Mouse (Mus musculus) gastrocnemius, postnatal 10 days (tissue): ENCODE results near the gene Ccdc171. TPM values are rescaled to one million over a fixed set of nuclear protein-coding genes. Genes with fewer than 3 reads are reported as not detected.
"Not testable (repeated sequence)": the region's sequence is repeated elsewhere in the genome, so short reads cannot be mapped to it uniquely, and the experiment has no call there.

ENCODE experiments used
- DNase-seq: peaks from one replicate; pipeline ENCODE4 v3.0.0; 2021; ENCODE audit warnings: mixed read lengths
- long read RNA-seq, 2 experiments: library from polyadenylated mRNA; stranded (forward); transcript quantifications; one replicate each; pipeline ENCODE4 v2.0.0; 2021
- total RNA-seq, 2 experiments: library from RNA; stranded (reverse); gene quantifications; 2 replicates each; pipeline ENCODE4 v1.2.3; 2021

Gene Ccdc171
- 1 to 10 TPM; 1.0 to 1.2 TPM for total RNA-seq
- long read RNA-seq, experiment 1, partial matches to known transcripts, result 0 of 1 reads
- long read RNA-seq, experiment 1, other reads (novel, unspliced or antisense), result 1 of 1 reads
- long read RNA-seq, experiment 2, result 0 reads

DNA sequence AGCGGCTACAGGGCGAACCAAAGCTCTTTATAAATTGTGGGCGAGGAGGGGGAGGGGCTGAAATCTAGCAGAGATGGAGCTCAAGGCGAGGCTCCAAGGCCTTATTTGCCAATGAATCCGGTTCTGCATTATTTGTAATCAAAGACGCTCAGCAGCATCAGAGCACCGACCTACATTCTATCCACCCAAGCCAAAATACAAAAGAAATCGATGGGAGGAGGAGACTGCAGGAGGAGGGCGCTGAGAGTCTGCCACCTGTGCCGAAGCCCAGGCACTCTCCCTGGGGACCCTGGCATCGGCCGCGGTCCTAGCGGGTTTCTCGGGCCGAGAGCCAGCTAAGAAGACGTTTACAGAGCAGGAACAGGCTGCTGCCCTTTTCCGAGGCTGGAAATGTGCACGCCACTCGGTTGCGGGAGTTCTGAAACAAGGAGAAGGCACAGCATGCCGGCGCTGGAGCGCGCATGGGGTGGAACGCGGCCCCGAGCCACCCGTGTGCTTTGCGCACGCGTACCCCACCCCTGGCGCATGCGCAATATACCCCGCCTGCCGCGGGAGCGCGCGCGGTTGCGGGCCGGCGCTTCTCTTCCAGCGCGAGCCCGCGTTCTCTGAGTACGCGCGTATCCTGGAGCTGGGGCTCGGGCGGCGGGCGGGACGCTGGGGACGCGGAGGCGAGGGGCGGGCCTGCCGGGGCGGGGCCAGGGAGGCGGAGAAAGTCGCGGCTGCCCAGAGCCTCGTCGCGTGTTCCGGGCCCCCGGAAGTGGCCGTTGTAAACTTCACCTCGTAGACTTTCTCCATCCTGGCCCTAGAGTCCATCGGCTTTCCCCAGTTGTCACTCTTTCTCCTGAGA lies at the start of gene Ccdc171:
Gene Ccdc171, plus strand, starts transcription at position 703 of the 847 bp plus-strand sequence.
- peak; percentile 95 for DNase-seq

GRCm38 (mm10) chr4:83485250-83485649 lies 40.1 kb upstream of the Ccdc171 start:
- no peak for DNase-seq

DNA sequence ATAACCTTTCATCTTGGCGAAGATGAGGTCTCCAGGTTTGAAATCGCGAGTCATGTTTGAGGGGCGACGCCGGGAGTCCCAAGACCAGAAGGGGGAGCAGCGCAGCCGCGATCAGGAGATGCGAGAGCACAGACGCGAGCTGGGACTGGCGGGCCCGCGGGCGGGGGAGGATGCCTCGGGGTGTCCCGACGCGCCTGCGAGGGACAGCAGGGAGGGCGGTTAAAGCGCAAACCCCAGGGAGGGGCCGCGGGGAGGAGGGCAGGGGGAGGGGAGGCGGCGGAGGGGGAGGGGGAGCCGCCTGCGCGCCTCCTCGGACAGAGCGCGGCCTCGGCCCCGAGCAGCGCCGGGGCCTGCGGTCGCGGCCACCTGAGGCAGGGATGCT lies 39.6 kb upstream of the Ccdc171 start:
- DNase-seq, result peak; percentile 84

GRCm38 (mm10) chr4:83486117-83486901 lies 39.0 kb upstream of the Ccdc171 start, which contains the start of gene Psip1:
Psip1 (minus strand) TSS chr4:83486459.
- peak; percentile 90 for DNase-seq

GRCm38 (mm10) chr4:83489121-83489520 lies 36.2 kb upstream of the Ccdc171 start:
- no peak for DNase-seq

DNA sequence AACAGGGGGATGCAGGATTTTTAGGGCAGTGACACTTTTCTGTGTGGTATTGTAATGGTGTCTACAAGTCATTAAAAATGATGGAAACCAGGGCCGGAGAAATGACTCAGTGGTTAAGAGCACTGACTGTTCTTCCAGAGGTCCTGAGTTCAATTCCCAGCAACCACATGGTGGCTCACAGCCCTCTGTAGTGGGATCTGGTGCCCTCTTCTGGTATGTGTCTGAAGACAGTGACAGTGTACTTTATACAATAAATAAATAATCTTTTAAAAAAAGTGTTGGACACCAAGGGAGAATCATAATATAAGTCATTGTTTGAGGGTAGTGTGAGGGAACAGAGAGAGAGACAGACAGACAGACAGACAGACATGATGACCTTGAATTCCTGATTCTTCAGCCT lies 32.2 kb upstream of the Ccdc171 start:
- no peak for DNase-seq

- not testable (repeated sequence) for DNase-seq
Measured at GRCm38 (mm10) chr4:83497013-83497412, 28.3 kb upstream of the Ccdc171 start.

GRCm38 (mm10) chr4:83500154-83501036 lies 24.9 kb upstream of the Ccdc171 start:
- no peak for DNase-seq

DNA sequence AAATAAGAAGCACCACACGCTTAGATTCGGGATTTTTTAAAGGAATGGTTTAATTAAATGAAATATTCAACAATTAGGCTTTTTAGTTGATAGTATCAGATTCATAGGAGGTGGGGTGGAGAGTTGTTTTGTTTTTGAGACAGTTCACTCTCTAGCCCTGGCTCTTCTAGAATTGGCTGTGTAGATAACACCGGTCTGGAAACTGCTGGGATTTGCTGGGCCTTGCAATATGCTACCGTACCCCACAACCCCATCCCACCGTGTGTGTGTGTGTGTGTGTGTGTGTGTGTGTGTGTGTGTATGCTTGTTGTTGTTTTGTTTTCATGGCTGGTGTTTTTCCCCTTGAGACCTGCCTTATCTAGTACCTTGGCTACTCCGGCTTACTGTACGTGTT lies 24.3 kb upstream of the Ccdc171 start:
- no peak for DNase-seq

DNA sequence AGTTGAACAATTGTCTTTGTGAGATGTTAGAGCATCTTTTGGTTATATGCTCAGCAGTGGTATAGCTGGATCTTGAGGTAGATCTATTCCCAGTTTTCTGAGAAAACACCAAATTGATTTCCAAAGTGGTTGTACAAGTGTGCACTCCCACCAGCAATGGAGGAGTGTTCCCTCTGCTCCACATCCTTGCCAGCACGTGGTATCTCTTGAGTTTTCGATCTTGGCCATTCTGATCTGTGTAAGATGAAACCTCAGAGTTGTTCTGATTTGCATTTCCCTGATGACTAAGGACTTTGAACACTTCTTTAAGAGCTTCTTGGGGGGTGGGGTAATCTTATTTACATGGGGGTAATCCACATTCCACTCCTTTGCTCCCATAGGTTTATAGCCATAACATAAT lies 15.7 kb upstream of the Ccdc171 start:
- DNase-seq, result no peak

DNA sequence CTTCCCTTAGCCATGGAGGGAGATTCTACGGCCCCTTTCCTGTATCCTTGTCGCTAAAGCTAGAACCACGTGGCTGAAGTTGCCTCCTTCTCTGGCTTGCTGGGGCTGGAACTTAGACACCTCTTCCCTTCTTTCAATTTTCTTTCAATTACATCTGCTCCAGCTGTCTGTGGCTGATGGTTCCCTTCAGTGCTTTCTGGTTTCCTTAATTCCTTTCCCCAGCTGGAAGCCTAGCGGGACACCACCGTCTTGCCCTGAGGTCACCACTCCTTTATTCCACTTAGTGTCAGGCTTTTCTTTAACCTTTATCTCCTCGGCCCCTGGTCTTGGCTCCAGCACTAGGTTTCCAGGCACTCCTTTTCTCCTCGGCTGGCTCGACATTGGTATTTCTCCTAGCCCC lies 14.3 kb upstream of the Ccdc171 start:
- DNase-seq, result no peak

DNA sequence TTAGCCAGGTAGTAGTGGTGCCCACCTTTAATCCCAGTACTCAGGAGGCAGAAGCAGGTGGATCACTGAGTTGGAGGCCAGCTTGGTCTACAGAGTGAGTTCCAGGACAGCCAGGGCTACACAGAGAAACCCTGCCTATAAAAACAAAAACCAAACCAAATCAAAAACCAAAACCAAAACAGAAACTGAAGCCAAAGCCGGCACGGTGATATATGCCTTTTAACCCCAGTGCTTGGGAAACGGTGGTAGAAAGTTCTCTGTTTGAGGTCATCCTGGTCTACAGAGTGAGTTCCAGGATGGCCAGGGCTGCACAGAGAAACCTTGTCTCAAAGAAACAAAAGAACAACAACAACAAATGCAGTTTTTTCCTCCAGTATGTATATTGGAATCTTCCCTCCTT lies 13.1 kb upstream of the Ccdc171 start:
- no peak for DNase-seq

DNA sequence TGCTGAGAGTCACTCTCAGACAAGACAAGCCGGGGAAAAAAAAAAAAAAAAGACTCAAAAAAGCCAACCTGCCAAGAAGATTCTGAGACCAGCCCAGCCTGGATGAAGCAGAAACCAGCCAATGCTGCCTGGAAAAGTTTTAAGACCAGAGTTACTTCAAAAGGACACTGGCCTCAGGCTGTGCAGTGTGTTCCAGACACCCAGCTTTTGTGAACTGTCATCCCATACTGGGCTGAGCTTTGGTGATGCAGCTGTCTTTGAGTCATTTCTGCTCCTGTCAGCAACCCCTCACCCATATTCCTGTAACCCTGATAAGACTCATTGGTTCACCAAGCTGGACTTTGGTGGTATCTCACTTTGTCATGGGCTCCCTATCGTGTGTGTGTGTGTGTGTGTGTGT lies 12.7 kb upstream of the Ccdc171 start:
- DNase-seq, result no peak

GRCm38 (mm10) chr4:83514183-83514582 lies 11.2 kb upstream of the Ccdc171 start:
- DNase-seq, result no peak

GRCm38 (mm10) chr4:83514976-83515669 lies 10.2 kb upstream of the Ccdc171 start:
- DNase-seq, result no peak

GRCm38 (mm10) chr4:83516144-83516543 lies 9.2 kb upstream of the Ccdc171 start:
- DNase-seq, result not testable (repeated sequence)

GRCm38 (mm10) chr4:83519148-83519547 lies 6.2 kb upstream of the Ccdc171 start:
- no peak for DNase-seq

- no peak for DNase-seq
Measured at GRCm38 (mm10) chr4:83519807-83520206, 5.5 kb upstream of the Ccdc171 start.

GRCm38 (mm10) chr4:83520308-83520707 lies 5.0 kb upstream of the Ccdc171 start:
- no peak for DNase-seq

- DNase-seq, result no peak
Measured at GRCm38 (mm10) chr4:83522066-83522465, 3.3 kb upstream of the Ccdc171 start.

- no peak for DNase-seq
Measured at GRCm38 (mm10) chr4:83524456-83524842, 896 bp upstream of the Ccdc171 start.

- no peak for DNase-seq
Measured at GRCm38 (mm10) chr4:83525690-83526055, 328 bp downstream of the Ccdc171 start.
